ENCODE assay signal across 9 mouse cellular contexts in the genomic region with DNA sequence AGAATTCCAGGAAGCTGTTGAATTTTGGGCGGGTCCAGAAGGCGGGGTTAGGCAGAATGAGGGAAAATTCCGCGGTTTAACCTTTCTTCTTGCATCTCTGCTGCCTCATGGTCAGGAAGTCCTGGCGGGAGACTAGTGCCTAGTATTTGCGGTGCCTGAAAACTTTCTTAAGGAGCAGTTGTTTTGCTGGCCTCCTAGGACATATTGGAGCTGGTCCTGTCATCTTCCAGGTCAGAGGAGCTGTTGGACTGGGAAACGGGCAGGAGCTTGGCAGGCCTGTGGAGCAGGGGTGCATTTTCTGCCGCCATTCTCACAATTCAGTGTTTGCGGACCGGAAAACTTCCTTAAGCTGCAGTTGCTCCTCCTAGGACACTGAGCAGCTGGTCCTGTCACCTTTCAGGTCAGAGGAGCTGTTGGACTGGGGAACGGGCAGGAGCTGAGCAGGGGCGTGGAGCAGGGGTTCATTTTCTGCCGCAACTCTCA. TPM values are rescaled to one million over a fixed set of nuclear protein-coding genes. Genes with fewer than 3 reads are reported as not detected.
DNase-seq lines count a peak whose midpoint lies in the region; ATAC-seq and TF ChIP-seq lines count a peak whose summit lies in the region.
"Had no signal": no experiment of that assay in that cellular context is flagged by ENCODE, and none has a peak within 500 bp of the region (broad histone marks: within the 10 kb centered on the region; RNA-seq: fewer than 3 reads in every experiment).

No protein-coding gene starts in this region.

- H3K4me1 ChIP-seq in midbrain, embryonic 12.5 days = no peaks in the 10 kb centered on the region
- H3K4me1 ChIP-seq in midbrain, embryonic 15.5 days = no peaks in the 10 kb centered on the region
- H3K4me1 ChIP-seq in erythroblast, embryonic 14.5 days (ENCODE audit: control insufficient read depth) = peaks cover 2% of the 10 kb centered on the region; the same call in 1 of the 2 replicates
- no peaks in the 10 kb centered on the region for H3K4me1 ChIP-seq in limb, embryonic 13.5 days
- no peaks in the 10 kb centered on the region for H3K4me1 ChIP-seq in stomach, postnatal 0 days (replicated peaks; ENCODE audit: control insufficient read depth, insufficient read depth)
- no peaks in the 10 kb centered on the region for H3K4me1 ChIP-seq in thymus, adult 2 months (replicated peaks; ENCODE audit: control insufficient read depth, insufficient read depth, low read length)

- no peak for TF ChIP-seq POLR2A in thymus, adult 2 months (IDR thresholded peaks at IDR 0.05; ENCODE audit: control insufficient read depth, extremely low read depth, insufficient read depth, low read length, poor library complexity)

- H3K4me3 ChIP-seq in midbrain, embryonic 12.5 days = peak overlapping the region; percentile 7; the same call in 1 of the 2 replicates
- H3K4me3 ChIP-seq in midbrain, embryonic 15.5 days = no peak overlapping the region
- H3K4me3 ChIP-seq in erythroblast, embryonic 14.5 days (replicated peaks) = peak overlapping the region; percentile 39
- peak overlapping the region; percentile 39 for H3K4me3 ChIP-seq in limb, embryonic 13.5 days
- H3K4me3 ChIP-seq in stomach, postnatal 0 days (ENCODE audit: low read depth, low read length) = no peak overlapping the region
- no peak overlapping the region for H3K4me3 ChIP-seq in thymus, adult 2 months (ENCODE audit: control insufficient read depth, insufficient read depth, low read length)

- TF ChIP-seq EP300 in stomach, postnatal 0 days (optimal IDR thresholded peaks at IDR 0.05) = no peak

- no peak overlapping the region for H3K9ac ChIP-seq in midbrain, embryonic 12.5 days (replicated peaks)
- no peak overlapping the region for H3K9ac ChIP-seq in midbrain, embryonic 15.5 days
- H3K9ac ChIP-seq in limb, embryonic 13.5 days = peak overlapping the region; percentile 32
- no peak overlapping the region for H3K9ac ChIP-seq in stomach, postnatal 0 days (ENCODE audit: low read length)

- 42% methylated on average over 13 of the region's 13 CpGs for WGBS in midbrain, embryonic 12.5 days
- 47% methylated on average over 13 of the region's 13 CpGs for WGBS in midbrain, embryonic 15.5 days
- 47% methylated on average over 13 of the region's 13 CpGs for WGBS in limb, embryonic 13.5 days
- 36% methylated on average over 13 of the region's 13 CpGs for WGBS in stomach, postnatal 0 days
- WGBS in thymus, adult 2 months = 38% methylated on average over 13 of the region's 13 CpGs

- no peak overlapping the region for H3K27ac ChIP-seq in midbrain, embryonic 12.5 days (replicated peaks)
- H3K27ac ChIP-seq in midbrain, embryonic 15.5 days = no peak overlapping the region
- no peak overlapping the region for H3K27ac ChIP-seq in limb, embryonic 13.5 days
- H3K27ac ChIP-seq in stomach, postnatal 0 days (replicated peaks) = no peak overlapping the region
- H3K27ac ChIP-seq in thymus, adult 2 months (ENCODE audit: control insufficient read depth, insufficient read depth, low read length) = no peak overlapping the region

- H3K9me3 ChIP-seq in midbrain, embryonic 12.5 days = peaks cover 4% of the 10 kb centered on the region; the same call in 1 of the 2 replicates
- peaks cover 7% of the 10 kb centered on the region for H3K9me3 ChIP-seq in midbrain, embryonic 15.5 days
- no peaks in the 10 kb centered on the region; the same call in 1 of the 2 replicates for H3K9me3 ChIP-seq in erythroblast, embryonic 14.5 days (ENCODE audit: control insufficient read depth, low read length)
- peaks cover 7% of the 10 kb centered on the region; the same call in 1 of the 2 replicates for H3K9me3 ChIP-seq in limb, embryonic 13.5 days
- 0 out of 2 replicates have a peak, but pooled peaks cover 4% of the 10 kb centered on the region for H3K9me3 ChIP-seq in stomach, postnatal 0 days (ENCODE audit: control insufficient read depth, low read length)

- H3K36me3 ChIP-seq in midbrain, embryonic 12.5 days = no peaks in the 10 kb centered on the region
- H3K36me3 ChIP-seq in midbrain, embryonic 15.5 days (replicated peaks) = no peaks in the 10 kb centered on the region
- peaks cover 4% of the 10 kb centered on the region; the same call in 1 of the 2 replicates for H3K36me3 ChIP-seq in erythroblast, embryonic 14.5 days (ENCODE audit: control insufficient read depth)
- H3K36me3 ChIP-seq in limb, embryonic 13.5 days = no peaks in the 10 kb centered on the region
- H3K36me3 ChIP-seq in stomach, postnatal 0 days (ENCODE audit: control insufficient read depth, insufficient read depth, low read length) = no peaks in the 10 kb centered on the region
- no peaks in the 10 kb centered on the region for H3K36me3 ChIP-seq in thymus, adult 2 months (ENCODE audit: control insufficient read depth, insufficient read depth, low read length)

- H3K4me2 ChIP-seq in midbrain, embryonic 12.5 days (replicated peaks) = peak overlapping the region; percentile 6
- no peak overlapping the region for H3K4me2 ChIP-seq in midbrain, embryonic 15.5 days
- peak overlapping the region; percentile 57 for H3K4me2 ChIP-seq in limb, embryonic 13.5 days (replicated peaks)
- peak overlapping the region; percentile 35 for H3K4me2 ChIP-seq in stomach, postnatal 0 days (replicated peaks; ENCODE audit: low read depth)

- no peak for TF ChIP-seq CTCF in stomach, postnatal 0 days (IDR thresholded peaks at IDR 0.05; ENCODE audit: low read depth)
- TF ChIP-seq CTCF in thymus, adult 2 months (IDR thresholded peaks at IDR 0.05; ENCODE audit: borderline replicate concordance, control insufficient read depth, extremely low read depth, insufficient read depth, low read length, poor library complexity) = no peak

- no peak for ATAC-seq in midbrain, embryonic 12.5 days (ENCODE audit: low FRiP score, low read depth)
- no peak for ATAC-seq in midbrain, embryonic 15.5 days (replicated peaks)
- ATAC-seq in limb, embryonic 13.5 days (ENCODE audit: low FRiP score, low read depth) = no peak
- ATAC-seq in stomach, postnatal 0 days (ENCODE audit: low FRiP score, low TSS enrichment) = no peak

- no peak for DNase-seq in stomach, postnatal 0 days (ENCODE audit: low spot score)
- DNase-seq in urinary bladder, postnatal 36 days (ENCODE audit: low spot score in 2 of 2) = no peak
- no peak for DNase-seq in left cerebral cortex, adult 18-20 months (ENCODE audit: low spot score in 2 of 2)
- no peak for DNase-seq in thymus, adult 2 months
- DNase-seq: lung, postnatal 36 days had no signal

- H3K27me3 ChIP-seq in midbrain, embryonic 12.5 days = no peaks in the 10 kb centered on the region
- no peaks in the 10 kb centered on the region for H3K27me3 ChIP-seq in midbrain, embryonic 15.5 days (replicated peaks)
- H3K27me3 ChIP-seq in erythroblast, embryonic 14.5 days (ENCODE audit: control insufficient read depth) = no peaks in the 10 kb centered on the region
- H3K27me3 ChIP-seq in limb, embryonic 13.5 days = no peaks in the 10 kb centered on the region
- H3K27me3 ChIP-seq in stomach, postnatal 0 days (ENCODE audit: control insufficient read depth, insufficient read depth, low read length) = no peaks in the 10 kb centered on the region
- H3K27me3 ChIP-seq in thymus, adult 2 months (ENCODE audit: control insufficient read depth, insufficient read depth, low read length) = no peaks in the 10 kb centered on the region

RNA-seq across cellular contexts. Expression of a gene that starts 43.1 kb away (rescaled TPM):
- 9.6 and 9.7 TPM in 2 replicates for polyA plus RNA-seq in midbrain, embryonic 12.5 days (2016; fragmentation: Nextera tagmentation; extraction: Ambion mirVana)
- 3.9 and 4.3 TPM in 2 replicates for polyA plus RNA-seq in midbrain, embryonic 15.5 days (2015; fragmentation: Nextera tagmentation; extraction: Ambion mirVana)
- polyA plus RNA-seq in erythroblast, embryonic 14.5 days (2012) = not detected in 2 replicates
- 6.9 and 8.5 TPM in 2 replicates for polyA plus RNA-seq in limb, embryonic 13.5 days (2015; fragmentation: Nextera tagmentation; extraction: Ambion mirVana)
- polyA plus RNA-seq in stomach, postnatal 0 days (2015; fragmentation: Nextera tagmentation; extraction: Ambion mirVana) = 1.2 and 1.6 TPM in 2 replicates
- total RNA-seq in left cerebral cortex, adult 18-20 months (2021) = 1 to 10 TPM; 2.3 to 3.8 TPM
- polyA plus RNA-seq in thymus, adult 2 months (2012; rRNA removed) = not detected in 2 replicates

Comparison
In these comparisons a context has a peak if more than half of its experiments do, and no peak if none do; other contexts are left out.
1. H3K4me3 ChIP-seq: peak in midbrain, embryonic 12.5 days (single experiment), erythroblast, embryonic 14.5 days (single experiment) and limb, embryonic 13.5 days (single experiment); none in midbrain, embryonic 15.5 days (single experiment), stomach, postnatal 0 days (single experiment) and thymus, adult 2 months (single experiment).